Mouse (Mus musculus): Measurements from ENCODE around the gene Slc48a1.

The Slc48a1 gene

GRCm38 (mm10) chr15:97755361-97755760, 23.0 kb upstream of the Slc48a1 start:
- DNase-seq = no peak

DNA sequence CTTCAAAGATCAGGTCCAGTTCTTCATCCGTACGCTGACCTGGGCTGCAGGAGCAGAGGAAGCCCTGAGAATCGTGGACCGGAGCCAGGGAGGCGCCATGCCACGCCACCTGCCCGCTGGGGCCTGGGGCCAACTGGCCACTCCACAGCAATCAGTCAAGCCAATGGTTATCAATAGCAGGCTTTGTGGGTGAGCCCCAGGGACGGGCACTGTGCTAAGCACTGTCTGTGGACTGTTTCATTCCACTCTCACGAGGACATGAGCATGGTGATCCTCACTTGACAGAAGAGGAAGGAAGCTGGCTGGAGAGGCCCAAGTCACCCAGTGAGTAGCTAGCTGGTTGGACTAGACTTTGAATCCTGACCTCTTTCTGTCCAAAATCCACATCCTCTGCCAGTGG, 18.3 kb upstream of the Slc48a1 start:
- no peak for DNase-seq

DNA sequence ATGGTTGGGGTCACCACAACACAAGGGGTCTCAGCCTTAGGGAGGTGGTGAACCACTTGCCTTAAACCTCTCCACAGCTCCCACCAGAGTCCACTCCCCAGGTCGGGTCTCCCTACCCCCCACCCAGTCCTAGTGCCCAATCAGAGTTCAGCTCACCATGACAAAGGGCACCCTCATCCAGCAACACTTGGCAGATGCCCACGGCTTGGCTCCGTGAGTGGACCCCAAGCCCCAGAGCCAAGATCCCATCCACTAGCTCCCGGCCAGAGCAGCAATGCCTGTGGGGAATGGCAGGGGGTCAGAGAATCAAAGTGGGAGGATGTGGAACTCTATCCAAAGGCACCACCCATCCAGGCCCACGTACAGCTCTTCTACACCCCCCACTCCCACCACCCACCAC, 17.4 kb upstream of the Slc48a1 start:
- DNase-seq = no peak

- no peak for DNase-seq
These were observed 16.9 kb upstream of the Slc48a1 start for GRCm38 (mm10) chr15:97761438-97761837.

DNA sequence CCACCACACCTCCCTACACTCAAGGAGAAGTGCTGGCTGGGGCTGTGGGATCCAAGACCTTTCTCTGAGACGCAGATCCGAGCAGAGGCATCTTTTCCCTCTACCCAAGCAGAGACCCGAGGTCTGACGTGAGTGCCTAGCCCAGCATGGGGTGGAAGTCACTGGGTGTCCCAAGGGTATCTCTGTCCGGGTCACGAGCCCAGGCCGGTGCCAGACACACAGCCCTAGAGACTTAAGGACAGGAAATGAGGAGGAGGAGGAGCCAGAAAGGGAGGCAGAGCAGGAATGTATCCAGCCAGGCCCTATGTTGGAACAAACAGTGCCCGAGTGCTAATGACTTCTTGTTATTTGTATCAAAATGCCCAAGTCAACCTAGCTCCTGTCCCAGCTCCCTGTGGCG, 15.6 kb upstream of the Slc48a1 start:
- DNase-seq = peak; percentile 78 to 89

DNA sequence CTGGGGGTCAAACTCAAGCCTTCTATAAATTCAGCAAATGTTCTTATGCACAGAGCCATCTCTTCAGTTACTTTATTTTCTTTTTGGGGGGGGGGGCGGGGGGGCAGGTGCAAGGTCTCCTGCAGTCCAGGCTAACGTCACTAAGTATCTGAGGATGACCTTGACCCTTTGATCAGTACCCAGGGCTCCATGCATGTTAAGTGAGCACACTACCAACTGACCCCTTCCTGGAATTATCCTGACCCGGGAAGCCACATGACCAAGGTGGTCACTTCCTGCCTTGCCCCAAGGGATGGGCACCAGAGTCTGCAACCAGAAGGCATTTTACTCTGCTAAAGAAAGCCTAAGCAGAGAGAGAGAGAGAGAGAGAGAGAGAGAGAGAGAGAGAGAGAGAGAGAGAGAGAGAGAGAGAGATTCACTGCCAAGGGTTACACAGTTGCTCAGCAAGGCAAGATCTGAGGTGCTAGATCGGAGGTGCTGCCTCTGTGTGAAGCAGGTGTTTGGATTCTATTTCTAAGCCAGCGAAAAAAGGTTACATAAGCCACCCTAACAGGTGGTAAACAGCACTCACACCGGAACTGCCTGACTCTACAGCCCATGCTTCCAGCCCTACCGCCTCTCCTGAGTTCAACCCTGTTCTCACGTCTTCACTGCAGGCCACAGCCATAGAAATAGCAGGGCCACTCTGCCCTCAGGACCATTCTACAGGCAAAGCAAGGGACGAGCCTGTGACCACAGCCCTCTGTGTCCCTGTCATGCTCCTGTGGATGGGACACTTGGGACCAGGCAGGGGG, 14.9 kb upstream of the Slc48a1 start:
- DNase-seq = no peak

DNA sequence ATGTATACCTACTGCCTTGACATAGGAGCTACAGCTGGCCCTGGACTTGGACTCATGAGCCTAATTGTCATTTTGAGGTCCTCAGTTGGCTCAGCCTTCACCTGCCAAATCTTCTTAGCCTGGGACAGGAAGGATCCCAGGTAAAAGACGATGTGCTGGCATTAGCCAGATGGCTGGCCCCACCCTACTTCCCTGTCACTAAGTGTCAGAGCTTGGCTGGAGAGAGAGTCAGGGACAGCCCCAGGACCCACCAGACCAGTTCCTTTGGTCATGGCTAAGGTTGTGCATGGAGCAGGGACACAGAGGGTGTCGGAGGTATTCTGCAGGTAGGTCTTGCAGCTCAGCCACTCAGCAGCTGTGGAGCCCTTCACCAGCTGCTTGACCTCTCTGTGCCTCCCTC, 13.8 kb upstream of the Slc48a1 start:
- DNase-seq = peak in 1 of 2 experiments; percentile 54

GRCm38 (mm10) chr15:97765090-97765794, 13.1 kb upstream of the Slc48a1 start:
- peak; percentile 73 to 78 for DNase-seq

GRCm38 (mm10) chr15:97766194-97766593, 12.1 kb upstream of the Slc48a1 start:
- DNase-seq = peak in 1 of 2 experiments; percentile 60

GRCm38 (mm10) chr15:97766594-97767279, 11.6 kb upstream of the Slc48a1 start:
- peak in 1 of 2 experiments; percentile 46 for DNase-seq

- DNase-seq = peak; percentile 93 to 94
These were observed 10.8 kb upstream of the Slc48a1 start, which contains the start of gene Rapgef3 for GRCm38 (mm10) chr15:97767280-97768186. TSS of gene Rapgef3 (minus strand) at chr15:97767972.

DNA sequence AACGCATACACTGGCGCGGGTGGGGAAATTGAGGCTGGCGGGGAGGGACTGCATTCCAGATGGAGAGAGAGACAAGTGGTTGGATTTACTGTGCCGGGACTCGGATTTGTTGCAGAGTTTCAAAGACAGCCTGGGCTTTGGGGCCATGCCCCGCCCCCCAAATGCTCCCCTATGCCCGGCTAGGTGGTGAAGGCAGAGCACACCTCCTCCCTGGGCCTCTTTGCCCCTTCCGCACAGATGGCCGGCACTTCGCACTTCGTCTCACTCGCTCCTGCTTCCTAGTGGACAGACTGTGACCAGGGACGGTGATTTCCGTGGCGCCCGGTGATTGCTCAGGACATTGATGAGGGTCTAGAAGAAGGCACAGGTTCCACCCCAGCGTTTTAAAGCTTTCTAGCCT, 10.1 kb upstream of the Slc48a1 start:
- peak; percentile 64 to 75 for DNase-seq

DNA sequence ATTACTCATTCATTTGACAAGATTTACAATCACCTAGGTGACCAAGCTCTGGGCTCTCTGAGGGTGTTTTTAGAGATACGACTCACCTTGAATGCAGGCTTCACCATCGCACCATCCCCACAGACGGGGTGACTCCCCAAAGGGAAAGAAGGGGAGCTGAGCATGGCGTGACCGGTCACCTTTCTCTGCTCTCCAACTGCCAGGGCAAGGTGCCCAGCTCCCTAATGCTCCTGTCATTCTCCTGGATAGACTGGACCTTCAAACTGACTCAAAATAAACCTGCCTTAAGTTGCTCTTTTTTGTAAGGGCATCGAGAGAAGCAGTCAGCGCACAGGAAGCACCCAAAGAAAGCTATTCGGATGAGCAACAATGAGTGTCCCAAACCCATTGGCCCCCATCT, 8.0 kb upstream of the Slc48a1 start:
- DNase-seq = no peak

GRCm38 (mm10) chr15:97773108-97773507, 5.2 kb upstream of the Slc48a1 start:
- peak; percentile 88 to 93 for DNase-seq

- DNase-seq = peak; percentile 52 to 67
These were observed 4.4 kb upstream of the Slc48a1 start for GRCm38 (mm10) chr15:97773961-97774370.

DNA sequence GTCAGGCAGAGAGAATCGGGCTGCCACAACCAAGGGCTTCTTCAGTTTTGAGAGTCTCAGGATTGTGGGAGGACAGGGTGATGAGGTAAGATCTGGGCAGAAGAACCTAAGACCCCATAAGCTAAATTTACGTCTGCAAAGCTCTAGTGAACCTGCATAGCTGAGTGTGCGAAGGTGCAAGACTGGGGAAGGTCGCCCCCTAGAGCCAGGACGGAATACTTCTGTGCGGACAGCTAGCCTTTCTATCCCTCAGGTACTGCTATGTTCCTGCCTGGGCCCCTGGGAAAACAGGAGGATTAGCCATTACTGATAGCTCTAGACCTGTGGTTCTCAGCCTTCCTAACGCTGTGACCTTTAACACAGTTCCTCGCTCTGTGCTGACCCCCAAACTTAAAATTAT, 1.8 kb upstream of the Slc48a1 start:
- peak; percentile 77 to 85 for DNase-seq

- DNase-seq = no peak
These were observed 1.4 kb upstream of the Slc48a1 start for GRCm38 (mm10) chr15:97776919-97777318.

- DNase-seq = no peak
These were observed 1.3 kb downstream of the Slc48a1 start for GRCm38 (mm10) chr15:97779576-97779975.

- peak in 1 of 2 experiments; percentile 60 for DNase-seq
These were observed 2.3 kb downstream of the Slc48a1 start for GRCm38 (mm10) chr15:97780611-97781031.

DNA sequence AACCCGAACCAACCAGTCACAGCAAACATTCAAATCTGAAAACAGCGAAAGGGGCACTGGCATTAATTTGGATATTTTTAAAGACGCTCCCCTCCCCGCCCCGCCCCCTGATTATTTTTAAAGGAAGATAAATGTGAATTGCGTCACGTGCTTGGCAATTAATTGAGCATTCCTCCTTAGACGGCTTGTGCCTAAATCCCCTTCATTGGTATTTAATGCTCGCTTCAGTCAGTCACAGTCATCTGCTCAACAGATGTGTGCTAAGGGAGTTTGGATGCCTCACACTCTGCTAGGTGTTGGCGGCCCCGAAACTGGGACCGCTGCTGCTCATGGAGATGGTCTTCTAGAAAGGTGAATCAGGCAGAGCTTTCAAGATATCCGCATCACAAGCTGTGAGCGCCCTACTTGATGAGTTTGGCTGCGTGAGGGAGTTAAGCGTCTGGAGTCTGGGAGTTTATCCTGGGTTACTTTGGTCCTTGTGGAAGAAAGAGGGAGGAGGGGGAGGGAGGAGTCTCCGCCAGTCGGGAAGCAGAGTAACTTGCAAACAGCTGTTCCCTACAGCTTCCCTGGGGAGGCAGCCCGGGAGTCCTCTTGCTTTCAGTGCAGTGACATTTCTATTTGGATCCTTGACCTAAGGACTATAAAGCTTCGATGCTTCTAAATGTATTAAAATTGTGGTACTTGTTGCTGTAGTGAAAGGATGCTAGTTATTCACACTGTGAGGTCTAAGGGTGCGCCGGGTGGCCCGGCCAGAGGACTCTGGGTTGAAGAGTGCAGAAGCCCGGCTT, 3.8 kb downstream of the Slc48a1 start:
- DNase-seq = no peak

GRCm38 (mm10) chr15:97782749-97783105, 4.4 kb downstream of the Slc48a1 start:
- DNase-seq = peak; percentile 81 to 84
